Mouse (Mus musculus): ENCODE data around the gene Gm8332. TPM values are rescaled to one million over a fixed set of nuclear protein-coding genes. Genes with fewer than 3 reads are reported as not detected.
"Not testable (repeated sequence)": the region's sequence is repeated elsewhere in the genome, so short reads cannot be mapped to it uniquely, and the experiment has no call there.

The Gm8332 gene
- total RNA-seq (2022): not detected

GRCm38 (mm10) chr12:88250000-88250399 lies at the start of gene Gm8332:
Gm8332 (minus strand) TSS chr12:88250100.
- not testable (repeated sequence) for DNase-seq (ENCODE audit: low spot score)

- not testable (repeated sequence) for DNase-seq (ENCODE audit: low spot score)
Observed at GRCm38 (mm10) chr12:88297171-88297570, 47.3 kb upstream of the Gm8332 start.

GRCm38 (mm10) chr12:88293082-88293481 lies 43.2 kb upstream of the Gm8332 start:
- not testable (repeated sequence) for DNase-seq (ENCODE audit: low spot score)

GRCm38 (mm10) chr12:88285224-88285623 lies 35.3 kb upstream of the Gm8332 start:
- DNase-seq (ENCODE audit: low spot score): not testable (repeated sequence)

- not testable (repeated sequence) for DNase-seq (ENCODE audit: low spot score)
Observed at GRCm38 (mm10) chr12:88274400-88274799, 24.5 kb upstream of the Gm8332 start, which contains the start of gene Gm5662. Gm5662 (minus strand) TSS chr12:88274500.

- no peak for DNase-seq (ENCODE audit: low spot score)
Observed at GRCm38 (mm10) chr12:88257241-88257640, 7.3 kb upstream of the Gm8332 start.

- not testable (repeated sequence) for DNase-seq (ENCODE audit: low spot score)
Observed at GRCm38 (mm10) chr12:88255917-88256316, 6.0 kb upstream of the Gm8332 start.

- DNase-seq (ENCODE audit: low spot score): not testable (repeated sequence)
Observed at GRCm38 (mm10) chr12:88245786-88246185, 4.1 kb downstream of the Gm8332 start.

- not testable (repeated sequence) for DNase-seq (ENCODE audit: low spot score)
Observed at GRCm38 (mm10) chr12:88242940-88243339, 7.0 kb downstream of the Gm8332 start.

GRCm38 (mm10) chr12:88219445-88219844 lies 30.5 kb downstream of the Gm8332 start:
- no peak for DNase-seq (ENCODE audit: low spot score)

- not testable (repeated sequence) for DNase-seq (ENCODE audit: low spot score)
Observed at GRCm38 (mm10) chr12:88218059-88218458, 31.8 kb downstream of the Gm8332 start.

GRCm38 (mm10) chr12:88214641-88215040 lies 35.3 kb downstream of the Gm8332 start:
- DNase-seq (ENCODE audit: low spot score): no peak

- DNase-seq (ENCODE audit: low spot score): not testable (repeated sequence)
Observed at GRCm38 (mm10) chr12:88211458-88211857, 38.4 kb downstream of the Gm8332 start.

GRCm38 (mm10) chr12:88202856-88203255 lies 47.0 kb downstream of the Gm8332 start:
- no peak for DNase-seq (ENCODE audit: low spot score)

Other genes starting within 250 kb of the Gm8332 start
- gene Gm2075, start 238.3 kb downstream of the Gm8332 start, total RNA-seq (2022): not detected
- gene Gm6803, start 231.3 kb downstream of the Gm8332 start, total RNA-seq (2022): not detected
- gene Gm2056, start 223.1 kb downstream of the Gm8332 start, total RNA-seq (2022): not detected
- not detected for gene Gm16368, start 166.4 kb downstream of the Gm8332 start, total RNA-seq (2022)
- gene Gm10436, start 68.0 kb downstream of the Gm8332 start, total RNA-seq (2022): not detected
- gene Gm5662, start 24.4 kb upstream of the Gm8332 start, total RNA-seq (2022): not detected
- gene Gm5039, start 73.9 kb upstream of the Gm8332 start, total RNA-seq (2022): not detected
- gene Adck1, start 110.5 kb upstream of the Gm8332 start, total RNA-seq (2022): 10 to 100 TPM; 23.7 to 31.6 (median 28.6) TPM

Data from heart, adult 8-10 months (tissue).